10 mouse cellular contexts compared by ENCODE assay signal in the genomic region with DNA sequence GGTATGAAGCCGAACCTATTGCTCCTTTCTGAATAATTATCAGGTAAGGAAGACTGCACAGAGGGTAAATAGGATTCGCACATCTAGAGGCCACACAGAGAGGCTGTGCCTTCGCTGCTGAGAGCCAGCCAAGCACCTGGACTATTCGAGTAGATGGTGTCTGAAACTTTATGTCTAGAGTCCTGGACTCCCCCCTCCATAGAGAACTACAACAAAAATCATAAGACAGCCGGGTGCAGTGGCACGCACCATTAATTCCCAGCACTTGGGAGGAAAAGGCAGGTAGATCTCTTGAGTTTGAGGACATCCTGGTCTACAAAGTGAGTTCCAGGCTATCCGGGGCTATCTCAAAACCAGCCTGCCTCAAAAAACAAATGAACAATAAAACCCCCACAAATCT. TPM values are rescaled to one million over a fixed set of nuclear protein-coding genes. Genes with fewer than 3 reads are reported as not detected.
A peak's percentile ranks its signal among the peaks of the same experiment; 100 is the strongest.
DNase-seq lines count a peak whose midpoint lies in the region; ATAC-seq and TF ChIP-seq lines count a peak whose summit lies in the region.
"Had no signal": no experiment of that assay in that cellular context is flagged by ENCODE, and none has a peak within 500 bp of the region (broad histone marks: within the 10 kb centered on the region; RNA-seq: fewer than 3 reads in every experiment).

No protein-coding gene starts in this region.

- H3K27ac ChIP-seq in heart, postnatal 0 days (ENCODE audit: low read depth) = no peak overlapping the region
- no peak overlapping the region for H3K27ac ChIP-seq in heart, adult 2 months
- H3K27ac ChIP-seq in bone marrow macrophage, adult 2 months (ENCODE audit: insufficient read depth, low read depth, low read length) = no peak overlapping the region
- H3K27ac ChIP-seq in hindbrain, embryonic 16.5 days (ENCODE audit: low read depth, low read length) = no peak overlapping the region
- H3K27ac ChIP-seq in midbrain, embryonic 15.5 days = peak overlapping the region; percentile 75

- H3K4me3 ChIP-seq in heart, postnatal 0 days (ENCODE audit: low read depth, low read length) = peak overlapping the region; percentile 72
- H3K4me3 ChIP-seq in heart, adult 2 months = no peak overlapping the region
- peak overlapping the region; percentile 6; the same call in 1 of the 2 replicates for H3K4me3 ChIP-seq in bone marrow macrophage, adult 2 months (ENCODE audit: insufficient read depth, low read length)
- peak overlapping the region; percentile 85 for H3K4me3 ChIP-seq in hindbrain, embryonic 16.5 days (ENCODE audit: low read length)
- peak overlapping the region; percentile 67 for H3K4me3 ChIP-seq in midbrain, embryonic 15.5 days

- H3K36me3 ChIP-seq in heart, postnatal 0 days (replicated peaks; ENCODE audit: control insufficient read depth, insufficient read depth, low read length) = peaks cover 4% of the 10 kb centered on the region; the same call in 1 of the 2 replicates
- H3K36me3 ChIP-seq in heart, adult 2 months (ENCODE audit: control insufficient read depth, insufficient read depth, low read length) = peaks cover 9% of the 10 kb centered on the region; the same call in 1 of the 2 replicates
- H3K36me3 ChIP-seq in hindbrain, embryonic 16.5 days (ENCODE audit: control insufficient read depth, insufficient read depth, low read length) = peaks cover under 1% of the 10 kb centered on the region; the same call in 1 of the 2 replicates
- no peaks in the 10 kb centered on the region; the same call in 1 of the 2 replicates for H3K36me3 ChIP-seq in midbrain, embryonic 15.5 days (replicated peaks)

- H3K27me3 ChIP-seq in heart, postnatal 0 days (ENCODE audit: control insufficient read depth, insufficient read depth, low read length) = no peaks in the 10 kb centered on the region
- H3K27me3 ChIP-seq in heart, adult 2 months (ENCODE audit: control insufficient read depth, insufficient read depth, low read length) = no peaks in the 10 kb centered on the region
- no peaks in the 10 kb centered on the region for H3K27me3 ChIP-seq in hindbrain, embryonic 16.5 days (replicated peaks; ENCODE audit: control insufficient read depth, insufficient read depth, low read length)
- no peaks in the 10 kb centered on the region for H3K27me3 ChIP-seq in midbrain, embryonic 15.5 days (replicated peaks)
- H3K27me3 ChIP-seq: Patski had no signal

- intact Hi-C loops in heart, adult 2 months (cut with DNase I) = loop anchor here (1.0 to 2.0 kb wide), 2 partner anchors 20 to 43 kb away; a partner anchor contains a TSS

- no peak for TF ChIP-seq CTCF in heart, postnatal 0 days (IDR thresholded peaks at IDR 0.05; ENCODE audit: low read depth)
- no peak for TF ChIP-seq CTCF in heart, adult 2 months (IDR thresholded peaks at IDR 0.05)
- TF ChIP-seq CTCF in bone marrow macrophage, adult 2 months (IDR thresholded peaks at IDR 0.05; ENCODE audit: low read depth, low read length) = no peak

- WGBS in heart, postnatal 0 days = 83% methylated on average over 7 of the region's 7 CpGs
- 83% methylated on average over 7 of the region's 7 CpGs for WGBS in heart, adult 2 months
- 80% methylated on average over 7 of the region's 7 CpGs for WGBS in hindbrain, embryonic 16.5 days
- WGBS in midbrain, embryonic 15.5 days = 79% methylated on average over 7 of the region's 7 CpGs

- TF ChIP-seq POLR2A in heart, adult 2 months (IDR thresholded peaks at IDR 0.05; ENCODE audit: insufficient read depth, low read depth, low read length) = no peak
- no peak for TF ChIP-seq POLR2A in bone marrow macrophage, adult 2 months (IDR thresholded peaks at IDR 0.05; ENCODE audit: borderline replicate concordance, low read depth, low read length)

- no peak for DNase-seq in heart, postnatal 0 days (ENCODE audit: low spot score)
- DNase-seq in heart, adult 2 months = no peak
- DNase-seq in thymus, postnatal 10 days (ENCODE audit: low spot score in 2 of 2) = no peak
- no peak for DNase-seq in layer of hippocampus, postnatal 25 days (ENCODE audit: extremely low spot score in 1 of 2, low spot score in 1 of 2)
- no peak for DNase-seq in retina, embryonic 14.5 days (ENCODE audit: low spot score)
- DNase-seq: right cerebral cortex, adult 18-20 months had no signal

- H3K4me2 ChIP-seq in heart, postnatal 0 days (ENCODE audit: low read depth, low read length) = peak overlapping the region; percentile 69
- H3K4me2 ChIP-seq in hindbrain, embryonic 16.5 days (ENCODE audit: low read length) = peak overlapping the region; percentile 62
- peak overlapping the region; percentile 81 for H3K4me2 ChIP-seq in midbrain, embryonic 15.5 days

- H3K79me2 ChIP-seq in heart, adult 2 months (replicated peaks; ENCODE audit: control insufficient read depth, insufficient read depth, low read length) = no peaks in the 10 kb centered on the region

- peaks cover 19% of the 10 kb centered on the region for H3K4me1 ChIP-seq in heart, postnatal 0 days (ENCODE audit: control insufficient read depth, insufficient read depth)
- H3K4me1 ChIP-seq in heart, adult 2 months (ENCODE audit: control insufficient read depth, insufficient read depth, low read length) = peaks cover 1% of the 10 kb centered on the region; the same call in 1 of the 2 replicates
- H3K4me1 ChIP-seq in bone marrow macrophage, adult 2 months (ENCODE audit: control insufficient read depth, insufficient read depth, low read length) = peaks cover 9% of the 10 kb centered on the region
- peaks cover 31% of the 10 kb centered on the region for H3K4me1 ChIP-seq in hindbrain, embryonic 16.5 days (ENCODE audit: control insufficient read depth, insufficient read depth, low read depth, low read length)
- H3K4me1 ChIP-seq in midbrain, embryonic 15.5 days = peaks cover 45% of the 10 kb centered on the region

- no peak for TF ChIP-seq EP300 in heart, postnatal 0 days (IDR thresholded peaks at IDR 0.05; ENCODE audit: low read depth)
- TF ChIP-seq EP300 in heart, adult 2 months (IDR thresholded peaks at IDR 0.05; ENCODE audit: insufficient read depth, low read depth, low read length) = no peak

- 0 out of 2 replicates have a peak overlapping the region, but pooled peaks have one; percentile 29 for H3K9ac ChIP-seq in heart, postnatal 0 days (replicated peaks; ENCODE audit: low read depth, low read length)
- no peak overlapping the region for H3K9ac ChIP-seq in heart, adult 2 months (ENCODE audit: low read depth, low read length)
- peak overlapping the region; percentile 24 for H3K9ac ChIP-seq in hindbrain, embryonic 16.5 days (ENCODE audit: low read depth, low read length)
- peak overlapping the region; percentile 42 for H3K9ac ChIP-seq in midbrain, embryonic 15.5 days

- H3K9me3 ChIP-seq in heart, postnatal 0 days (replicated peaks; ENCODE audit: control insufficient read depth, low read length) = no peaks in the 10 kb centered on the region
- H3K9me3 ChIP-seq in hindbrain, embryonic 16.5 days (ENCODE audit: control insufficient read depth, low read length) = no peaks in the 10 kb centered on the region
- no peaks in the 10 kb centered on the region for H3K9me3 ChIP-seq in midbrain, embryonic 15.5 days

- no peak for ATAC-seq in heart, postnatal 0 days (ENCODE audit: insufficient read depth, low read depth)
- no peak for ATAC-seq in hindbrain, embryonic 16.5 days
- no peak for ATAC-seq in midbrain, embryonic 15.5 days (replicated peaks)
- ATAC-seq: Patski had no signal

RNA-seq across cellular contexts. Expression of a gene that starts 1.0 kb away (rescaled TPM):
- total RNA-seq in heart, postnatal 0 days (2014; rRNA removed; ENCODE audit: low replicate concordance) = 1.9 and 3.0 TPM in 2 replicates
- polyA plus RNA-seq in heart, postnatal 0 days (2015; fragmentation: Nextera tagmentation; extraction: Ambion mirVana) = 2.4 and 2.6 TPM in 2 replicates
- 1 to 10 TPM in 1 of 2 experiments, under 1 TPM in 1; 0.93 to 1.5 TPM for total RNA-seq in heart, adult 2 months (2021)
- 1.8 and 2.0 TPM in 2 replicates for polyA plus RNA-seq in heart, adult 2 months (2012; rRNA removed)
- 1.4 and 1.7 TPM in 2 replicates for polyA plus RNA-seq in bone marrow macrophage, adult 2 months (2012; ENCODE audit: insufficient read depth, insufficient read length, missing spikeins)
- polyA plus RNA-seq in hindbrain, embryonic 16.5 days (2015; fragmentation: Nextera tagmentation; extraction: Ambion mirVana) = 13.2 and 15.9 TPM in 2 replicates
- 16.1 and 16.4 TPM in 2 replicates for polyA plus RNA-seq in midbrain, embryonic 15.5 days (2015; fragmentation: Nextera tagmentation; extraction: Ambion mirVana)
- total RNA-seq in layer of hippocampus, postnatal 25 days (2021) = 1 to 10 TPM; 6.6 to 6.7 TPM

RNA-seq across cellular contexts. Expression of a gene that starts 9.4 kb away (rescaled TPM):
- total RNA-seq in heart, postnatal 0 days (2014; rRNA removed; ENCODE audit: low replicate concordance) = 33.7 and 35.4 TPM in 2 replicates
- polyA plus RNA-seq in heart, postnatal 0 days (2015; fragmentation: Nextera tagmentation; extraction: Ambion mirVana) = 22.3 and 24.7 TPM in 2 replicates
- total RNA-seq in heart, adult 2 months (2021) = 10 to 100 TPM; 23.1 to 28.0 TPM
- 45.6 and 61.6 TPM in 2 replicates for polyA plus RNA-seq in heart, adult 2 months (2012; rRNA removed)
- polyA plus RNA-seq in bone marrow macrophage, adult 2 months (2012; ENCODE audit: insufficient read depth, insufficient read length, missing spikeins) = 67.4 and 69.0 TPM in 2 replicates
- polyA plus RNA-seq in hindbrain, embryonic 16.5 days (2015; fragmentation: Nextera tagmentation; extraction: Ambion mirVana) = 29.0 and 35.2 TPM in 2 replicates
- 40.5 TPM in 2 replicates for polyA plus RNA-seq in midbrain, embryonic 15.5 days (2015; fragmentation: Nextera tagmentation; extraction: Ambion mirVana)
- total RNA-seq in layer of hippocampus, postnatal 25 days (2021) = 10 to 100 TPM; 26.4 to 33.9 TPM

RNA-seq across cellular contexts. Expression of a gene that starts 28.1 kb away (rescaled TPM):
- total RNA-seq in heart, postnatal 0 days (2014; rRNA removed; ENCODE audit: low replicate concordance) = 8.1 and 15.5 TPM in 2 replicates
- polyA plus RNA-seq in heart, postnatal 0 days (2015; fragmentation: Nextera tagmentation; extraction: Ambion mirVana) = 11.3 and 13.4 TPM in 2 replicates
- total RNA-seq in heart, adult 2 months (2021) = 1 to 10 TPM; 3.3 to 3.8 TPM
- polyA plus RNA-seq in heart, adult 2 months (2012; rRNA removed) = 4.9 and 8.1 TPM in 2 replicates
- polyA plus RNA-seq in bone marrow macrophage, adult 2 months (2012; ENCODE audit: insufficient read depth, insufficient read length, missing spikeins) = 17.7 and 20.0 TPM in 2 replicates
- 27.4 and 29.1 TPM in 2 replicates for polyA plus RNA-seq in hindbrain, embryonic 16.5 days (2015; fragmentation: Nextera tagmentation; extraction: Ambion mirVana)
- polyA plus RNA-seq in midbrain, embryonic 15.5 days (2015; fragmentation: Nextera tagmentation; extraction: Ambion mirVana) = 32.0 and 34.2 TPM in 2 replicates
- 10 to 100 TPM; 12.4 to 14.9 TPM for total RNA-seq in layer of hippocampus, postnatal 25 days (2021)

RNA-seq across cellular contexts. Expression of a gene that starts 29.0 kb away (rescaled TPM):
- total RNA-seq in heart, postnatal 0 days (2014; rRNA removed; ENCODE audit: low replicate concordance) = 19.1 and 31.1 TPM in 2 replicates
- polyA plus RNA-seq in heart, postnatal 0 days (2015; fragmentation: Nextera tagmentation; extraction: Ambion mirVana) = 5.4 and 5.9 TPM in 2 replicates
- total RNA-seq in heart, adult 2 months (2021) = 10 to 100 TPM; 31.2 to 33.9 TPM
- 13.4 and 16.4 TPM in 2 replicates for polyA plus RNA-seq in heart, adult 2 months (2012; rRNA removed)
- polyA plus RNA-seq in bone marrow macrophage, adult 2 months (2012; ENCODE audit: insufficient read depth, insufficient read length, missing spikeins) = 134 and 147 TPM in 2 replicates
- polyA plus RNA-seq in hindbrain, embryonic 16.5 days (2015; fragmentation: Nextera tagmentation; extraction: Ambion mirVana) = 10.2 and 12.6 TPM in 2 replicates
- polyA plus RNA-seq in midbrain, embryonic 15.5 days (2015; fragmentation: Nextera tagmentation; extraction: Ambion mirVana) = 13.8 and 15.9 TPM in 2 replicates
- total RNA-seq in layer of hippocampus, postnatal 25 days (2021) = 10 to 100 TPM; 50.9 to 65.3 TPM

RNA-seq across cellular contexts. Expression of a gene that starts 43.3 kb away (rescaled TPM):
- 6.4 and 11.3 TPM in 2 replicates for total RNA-seq in heart, postnatal 0 days (2014; rRNA removed; ENCODE audit: low replicate concordance)
- polyA plus RNA-seq in heart, postnatal 0 days (2015; fragmentation: Nextera tagmentation; extraction: Ambion mirVana) = 3.2 and 3.3 TPM in 2 replicates
- total RNA-seq in heart, adult 2 months (2021) = 1 to 10 TPM; 3.2 TPM
- polyA plus RNA-seq in heart, adult 2 months (2012; rRNA removed) = 2.6 and 3.5 TPM in 2 replicates
- polyA plus RNA-seq in bone marrow macrophage, adult 2 months (2012; ENCODE audit: insufficient read depth, insufficient read length, missing spikeins) = 6.1 and 8.5 TPM in 2 replicates
- polyA plus RNA-seq in hindbrain, embryonic 16.5 days (2015; fragmentation: Nextera tagmentation; extraction: Ambion mirVana) = 4.0 and 4.1 TPM in 2 replicates
- polyA plus RNA-seq in midbrain, embryonic 15.5 days (2015; fragmentation: Nextera tagmentation; extraction: Ambion mirVana) = 5.7 and 6.4 TPM in 2 replicates
- total RNA-seq in layer of hippocampus, postnatal 25 days (2021) = 1 to 10 TPM; 3.7 to 4.0 TPM
